11 mouse cellular contexts compared by ENCODE assay signal in genomic region chr9:87298900-87299299, GRCm38 (mm10). TPM values are rescaled to one million over a fixed set of nuclear protein-coding genes. Genes with fewer than 3 reads are reported as not detected.
A peak's percentile ranks its signal among the peaks of the same experiment; 100 is the strongest.
DNase-seq lines count a peak whose midpoint lies in the region; ATAC-seq and TF ChIP-seq lines count a peak whose summit lies in the region.
"Had no signal": no experiment of that assay in that cellular context is flagged by ENCODE, and none has a peak within 500 bp of the region (broad histone marks: within the 10 kb centered on the region; RNA-seq: fewer than 3 reads in every experiment).

No protein-coding gene starts in this region.

- TF ChIP-seq CTCF in intestine, postnatal 0 days (IDR thresholded peaks at IDR 0.05; ENCODE audit: low read depth) = no peak

- no peaks in the 10 kb centered on the region for H3K27me3 ChIP-seq in midbrain, embryonic 12.5 days
- H3K27me3 ChIP-seq in midbrain, embryonic 10.5 days (ENCODE audit: low read depth, poor library complexity, severe bottlenecking) = no peaks in the 10 kb centered on the region
- H3K27me3 ChIP-seq in forebrain, embryonic 11.5 days (ENCODE audit: control insufficient read depth, insufficient read depth, low read length) = no peaks in the 10 kb centered on the region
- H3K27me3 ChIP-seq in intestine, postnatal 0 days (replicated peaks; ENCODE audit: control insufficient read depth, insufficient read depth, low read length) = no peaks in the 10 kb centered on the region
- H3K27me3 ChIP-seq: liver, embryonic 15.5 days had no signal

- H3K27ac ChIP-seq in midbrain, embryonic 12.5 days (replicated peaks) = no peak overlapping the region
- no peak overlapping the region for H3K27ac ChIP-seq in midbrain, embryonic 10.5 days (replicated peaks)
- no peak overlapping the region for H3K27ac ChIP-seq in forebrain, embryonic 11.5 days (ENCODE audit: low read depth, low read length)
- no peak overlapping the region for H3K27ac ChIP-seq in intestine, postnatal 0 days (ENCODE audit: low read depth, low read length)
- H3K27ac ChIP-seq: liver, embryonic 15.5 days had no signal

- no peaks in the 10 kb centered on the region for H3K4me1 ChIP-seq in midbrain, embryonic 12.5 days
- H3K4me1 ChIP-seq in midbrain, embryonic 10.5 days = no peaks in the 10 kb centered on the region
- no peaks in the 10 kb centered on the region for H3K4me1 ChIP-seq in forebrain, embryonic 11.5 days (replicated peaks; ENCODE audit: control insufficient read depth, insufficient read depth, low read length)
- no peaks in the 10 kb centered on the region for H3K4me1 ChIP-seq in intestine, postnatal 0 days (replicated peaks; ENCODE audit: control insufficient read depth, insufficient read depth, low read length)
- H3K4me1 ChIP-seq: liver, embryonic 15.5 days had no signal

- no peak overlapping the region for H3K4me2 ChIP-seq in midbrain, embryonic 12.5 days (replicated peaks)
- H3K4me2 ChIP-seq in forebrain, embryonic 11.5 days (ENCODE audit: low read depth, low read length, severe bottlenecking) = no peak overlapping the region
- no peak overlapping the region for H3K4me2 ChIP-seq in intestine, postnatal 0 days (replicated peaks; ENCODE audit: low read depth)
- H3K4me2 ChIP-seq: liver, embryonic 15.5 days had no signal

- peak; percentile 68 for ATAC-seq in midbrain, embryonic 12.5 days (ENCODE audit: low FRiP score, low read depth)
- ATAC-seq in erythroblast, adult 5-6 weeks (replicated peaks; ENCODE audit: low FRiP score, poor library complexity, severe bottlenecking) = no peak
- ATAC-seq in forebrain, embryonic 11.5 days (replicated peaks; ENCODE audit: low FRiP score) = no peak
- ATAC-seq in intestine, postnatal 0 days = no peak

- no peaks in the 10 kb centered on the region for H3K36me3 ChIP-seq in midbrain, embryonic 12.5 days
- no peaks in the 10 kb centered on the region for H3K36me3 ChIP-seq in midbrain, embryonic 10.5 days
- H3K36me3 ChIP-seq in forebrain, embryonic 11.5 days (ENCODE audit: control insufficient read depth, insufficient read depth, low read length) = no peaks in the 10 kb centered on the region
- H3K36me3 ChIP-seq in intestine, postnatal 0 days (ENCODE audit: control insufficient read depth, insufficient read depth) = no peaks in the 10 kb centered on the region
- H3K36me3 ChIP-seq: liver, embryonic 15.5 days had no signal

- no peak overlapping the region for H3K4me3 ChIP-seq in midbrain, embryonic 12.5 days
- no peak overlapping the region for H3K4me3 ChIP-seq in midbrain, embryonic 10.5 days
- no peak overlapping the region for H3K4me3 ChIP-seq in forebrain, embryonic 11.5 days (ENCODE audit: low read depth, low read length)
- no peak overlapping the region for H3K4me3 ChIP-seq in intestine, postnatal 0 days (ENCODE audit: low read depth, low read length)
- H3K4me3 ChIP-seq: liver, embryonic 15.5 days had no signal

- DNase-seq in midbrain, embryonic 10.5 days (ENCODE audit: low spot score) = no peak
- DNase-seq in cerebellum, postnatal 10 days = peak; percentile 78 to 88
- peak; percentile 40 for DNase-seq in layer of hippocampus, adult 11-12 months (ENCODE audit: low spot score)
- DNase-seq in retina, embryonic 14.5 days (ENCODE audit: low spot score) = peak; percentile 65
- no peak for DNase-seq in forebrain, embryonic 11.5 days (ENCODE audit: low spot score)
- DNase-seq: heart, postnatal 10 days; thymus, postnatal 36 days had no signal

- H3K9me3 ChIP-seq in midbrain, embryonic 12.5 days = no peaks in the 10 kb centered on the region
- H3K9me3 ChIP-seq in midbrain, embryonic 10.5 days (replicated peaks) = no peaks in the 10 kb centered on the region
- H3K9me3 ChIP-seq in forebrain, embryonic 11.5 days (ENCODE audit: control insufficient read depth, low read length) = no peaks in the 10 kb centered on the region
- H3K9me3 ChIP-seq in intestine, postnatal 0 days (ENCODE audit: control insufficient read depth) = no peaks in the 10 kb centered on the region
- H3K9me3 ChIP-seq: liver, embryonic 15.5 days had no signal

- H3K9ac ChIP-seq in midbrain, embryonic 12.5 days (replicated peaks) = no peak overlapping the region
- H3K9ac ChIP-seq in forebrain, embryonic 11.5 days (ENCODE audit: low read length) = no peak overlapping the region
- no peak overlapping the region for H3K9ac ChIP-seq in intestine, postnatal 0 days (ENCODE audit: low read depth, low read length)
- H3K9ac ChIP-seq: liver, embryonic 15.5 days had no signal

- 64% methylated on average over 12 of the region's 12 CpGs for WGBS in midbrain, embryonic 12.5 days
- WGBS in midbrain, embryonic 10.5 days = 71% methylated on average over 12 of the region's 12 CpGs
- 73% methylated on average over 12 of the region's 12 CpGs for WGBS in forebrain, embryonic 11.5 days
- WGBS in intestine, postnatal 0 days = 64% methylated on average over 12 of the region's 12 CpGs

RNA-seq across cellular contexts. Expression of gene Cep162, which starts 43.6 kb away (rescaled TPM):
- 10.7 and 12.3 TPM in 2 replicates for polyA plus RNA-seq in midbrain, embryonic 12.5 days (2016; fragmentation: Nextera tagmentation; extraction: Ambion mirVana)
- 11.1 and 11.2 TPM in 2 replicates for polyA plus RNA-seq in midbrain, embryonic 10.5 days (2016; fragmentation: Nextera tagmentation; extraction: Ambion mirVana)
- 3.1 and 3.3 TPM in 2 replicates for total RNA-seq in erythroblast, adult 5-6 weeks (2015; ENCODE audit: low replicate concordance)
- total RNA-seq in erythroblast, adult 5-6 weeks (2017; ENCODE audit: low replicate concordance) = 5.9 and 6.7 TPM in 2 replicates
- polyA plus RNA-seq in forebrain, embryonic 11.5 days (2014; fragmentation: Nextera tagmentation; extraction: Ambion mirVana) = 14.0 and 17.5 TPM in 2 replicates
- 1.8 and 2.2 TPM in 2 replicates for polyA plus RNA-seq in intestine, postnatal 0 days (2015; fragmentation: Nextera tagmentation; extraction: Ambion mirVana)

Comparison
In these comparisons a context has a peak if more than half of its experiments do, and no peak if none do; other contexts are left out.
1. DNase-seq: peak in cerebellum, postnatal 10 days (2 of 2), layer of hippocampus, adult 11-12 months (single experiment) and retina, embryonic 14.5 days (single experiment); none in midbrain, embryonic 10.5 days (single experiment) and forebrain, embryonic 11.5 days (single experiment).